7 mouse cellular contexts compared by ENCODE assay signal in genomic region chr13:38144962-38145713, GRCm38 (mm10). TPM values are rescaled to one million over a fixed set of nuclear protein-coding genes. Genes with fewer than 3 reads are reported as not detected.
DNase-seq lines count a peak whose midpoint lies in the region; ATAC-seq lines count a peak whose summit lies in the region.

No protein-coding gene starts in this region.

- ATAC-seq in forebrain, embryonic 16.5 days, result no peak
- ATAC-seq in midbrain, embryonic 15.5 days (replicated peaks), result no peak

- no peaks in the 10 kb centered on the region for H3K9me3 ChIP-seq in forebrain, embryonic 16.5 days (ENCODE audit: control insufficient read depth, low read length)
- H3K9me3 ChIP-seq in limb, embryonic 10.5 days (replicated peaks), result no peaks in the 10 kb centered on the region
- H3K9me3 ChIP-seq in midbrain, embryonic 15.5 days, result no peaks in the 10 kb centered on the region

- H3K4me1 ChIP-seq in forebrain, embryonic 16.5 days (replicated peaks; ENCODE audit: control insufficient read depth, insufficient read depth, low read length), result no peaks in the 10 kb centered on the region
- H3K4me1 ChIP-seq in limb, embryonic 10.5 days, result peaks cover 12% of the 10 kb centered on the region
- no peaks in the 10 kb centered on the region for H3K4me1 ChIP-seq in midbrain, embryonic 15.5 days

- no peak overlapping the region for H3K4me3 ChIP-seq in forebrain, embryonic 16.5 days (replicated peaks; ENCODE audit: low read length)
- peak overlapping the region; percentile 35 for H3K4me3 ChIP-seq in limb, embryonic 10.5 days
- no peak overlapping the region for H3K4me3 ChIP-seq in midbrain, embryonic 15.5 days

- peak; percentile 74 for DNase-seq in embryo, embryonic 10 days (ENCODE audit: low spot score)
- peak; percentile 53 for DNase-seq in limb, embryonic 10.5 days (ENCODE audit: low spot score)
- no peak for DNase-seq in cerebellum, postnatal 4 days (ENCODE audit: low spot score in 2 of 2)
- no peak for DNase-seq in gastrocnemius, postnatal 14 days
- DNase-seq in spleen, postnatal 10 days (ENCODE audit: low spot score in 2 of 2), result no peak

- H3K36me3 ChIP-seq in forebrain, embryonic 16.5 days (ENCODE audit: control insufficient read depth, insufficient read depth), result no peaks in the 10 kb centered on the region
- H3K36me3 ChIP-seq in limb, embryonic 10.5 days, result no peaks in the 10 kb centered on the region
- no peaks in the 10 kb centered on the region for H3K36me3 ChIP-seq in midbrain, embryonic 15.5 days (replicated peaks)

- 12% methylated on average over 20 of the region's 20 CpGs for WGBS in forebrain, embryonic 16.5 days
- 5% methylated on average over 20 of the region's 20 CpGs for WGBS in limb, embryonic 10.5 days
- WGBS in midbrain, embryonic 15.5 days, result 14% methylated on average over 20 of the region's 20 CpGs

- intact Hi-C loops in gastrocnemius, postnatal 14 days (cut with DNase I; ENCODE audit: low total_unique reads), result no loop called here

- no peak overlapping the region for H3K27ac ChIP-seq in forebrain, embryonic 16.5 days (ENCODE audit: low read length)
- H3K27ac ChIP-seq in limb, embryonic 10.5 days, result no peak overlapping the region
- no peak overlapping the region for H3K27ac ChIP-seq in midbrain, embryonic 15.5 days

- no peak overlapping the region for H3K9ac ChIP-seq in forebrain, embryonic 16.5 days (replicated peaks; ENCODE audit: low read depth, low read length)
- H3K9ac ChIP-seq in midbrain, embryonic 15.5 days, result no peak overlapping the region

- H3K4me2 ChIP-seq in forebrain, embryonic 16.5 days (ENCODE audit: low read length), result 0 out of 2 replicates have a peak overlapping the region, but pooled peaks have one; percentile 2
- H3K4me2 ChIP-seq in midbrain, embryonic 15.5 days, result peak overlapping the region; percentile 26

- peaks cover 13% of the 10 kb centered on the region for H3K27me3 ChIP-seq in forebrain, embryonic 16.5 days (replicated peaks; ENCODE audit: control insufficient read depth, insufficient read depth, low read length)
- peaks cover 44% of the 10 kb centered on the region for H3K27me3 ChIP-seq in limb, embryonic 10.5 days (ENCODE audit: low read depth, poor library complexity, severe bottlenecking)
- H3K27me3 ChIP-seq in midbrain, embryonic 15.5 days (replicated peaks), result peaks cover 32% of the 10 kb centered on the region

RNA-seq across cellular contexts. Expression of gene Dsp, which starts 6.0 kb away (rescaled TPM):
- polyA plus RNA-seq in forebrain, embryonic 16.5 days (2015; fragmentation: Nextera tagmentation; extraction: Ambion mirVana), result 0.29 and 0.52 TPM in 2 replicates
- 2.1 TPM in 2 replicates for polyA plus RNA-seq in limb, embryonic 10.5 days (2016; fragmentation: Nextera tagmentation; extraction: Ambion mirVana)
- polyA plus RNA-seq in midbrain, embryonic 15.5 days (2015; fragmentation: Nextera tagmentation; extraction: Ambion mirVana), result 0.09 and 0.15 TPM in 2 replicates
- under 1 TPM; 0.02 to 0.06 TPM for total RNA-seq in gastrocnemius, postnatal 14 days (2021)

RNA-seq across cellular contexts. Expression of gene Snrnp48, which starts 59.6 kb away (rescaled TPM):
- polyA plus RNA-seq in forebrain, embryonic 16.5 days (2015; fragmentation: Nextera tagmentation; extraction: Ambion mirVana), result 28.7 and 29.5 TPM in 2 replicates
- 35.5 and 36.4 TPM in 2 replicates for polyA plus RNA-seq in limb, embryonic 10.5 days (2016; fragmentation: Nextera tagmentation; extraction: Ambion mirVana)
- 27.6 and 29.4 TPM in 2 replicates for polyA plus RNA-seq in midbrain, embryonic 15.5 days (2015; fragmentation: Nextera tagmentation; extraction: Ambion mirVana)
- total RNA-seq in gastrocnemius, postnatal 14 days (2021), result 1 to 10 TPM; 6.2 to 7.7 TPM

Comparison
In these comparisons a context has a peak if more than half of its experiments do, and no peak if none do; other contexts are left out.
1. DNase-seq: peak in embryo, embryonic 10 days (single experiment) and limb, embryonic 10.5 days (single experiment); none in cerebellum, postnatal 4 days (0 of 2), gastrocnemius, postnatal 14 days (single experiment) and spleen, postnatal 10 days (0 of 2).